8 mouse cellular contexts compared by ENCODE assay signal in genomic region chr17:88629931-88630553, GRCm38 (mm10). TPM values are rescaled to one million over a fixed set of nuclear protein-coding genes. Genes with fewer than 3 reads are reported as not detected.
DNase-seq lines count a peak whose midpoint lies in the region; ATAC-seq lines count a peak whose summit lies in the region.

No protein-coding gene starts in this region.

- peaks cover 5% of the 10 kb centered on the region for H3K4me1 ChIP-seq in forebrain, embryonic 11.5 days (replicated peaks; ENCODE audit: control insufficient read depth, insufficient read depth, low read length)
- peaks cover 2% of the 10 kb centered on the region; the same call in 1 of the 2 replicates for H3K4me1 ChIP-seq in midbrain, embryonic 15.5 days

- H3K4me2 ChIP-seq in forebrain, embryonic 11.5 days (ENCODE audit: low read depth, low read length, severe bottlenecking) = 0 out of 2 replicates have a peak overlapping the region, but pooled peaks have one; percentile 13
- no peak overlapping the region for H3K4me2 ChIP-seq in midbrain, embryonic 15.5 days

- no peak overlapping the region for H3K4me3 ChIP-seq in forebrain, embryonic 11.5 days (ENCODE audit: low read depth, low read length)
- H3K4me3 ChIP-seq in midbrain, embryonic 15.5 days = no peak overlapping the region

- 12% methylated on average over 11 of the region's 11 CpGs for WGBS in forebrain, embryonic 11.5 days
- WGBS in midbrain, embryonic 15.5 days = 15% methylated on average over 11 of the region's 11 CpGs

- no peaks in the 10 kb centered on the region for H3K36me3 ChIP-seq in forebrain, embryonic 11.5 days (ENCODE audit: control insufficient read depth, insufficient read depth, low read length)
- no peaks in the 10 kb centered on the region for H3K36me3 ChIP-seq in midbrain, embryonic 15.5 days (replicated peaks)

- H3K9ac ChIP-seq in forebrain, embryonic 11.5 days (ENCODE audit: low read length) = no peak overlapping the region; the same call in 1 of the 2 replicates
- no peak overlapping the region for H3K9ac ChIP-seq in midbrain, embryonic 15.5 days

- no peaks in the 10 kb centered on the region for H3K27me3 ChIP-seq in forebrain, embryonic 11.5 days (ENCODE audit: control insufficient read depth, insufficient read depth, low read length)
- H3K27me3 ChIP-seq in midbrain, embryonic 15.5 days (replicated peaks) = no peaks in the 10 kb centered on the region

- H3K9me3 ChIP-seq in forebrain, embryonic 11.5 days (ENCODE audit: control insufficient read depth, low read length) = no peaks in the 10 kb centered on the region
- no peaks in the 10 kb centered on the region for H3K9me3 ChIP-seq in midbrain, embryonic 15.5 days

- intact Hi-C loops in heart, postnatal 25 days (cut with DNase I) = no loop called here

- DNase-seq in adrenal gland, adult (ENCODE audit: inconsistent age in 2 of 2, low spot score in 1 of 2) = peak; percentile 45 to 62
- no peak for DNase-seq in adrenal gland, postnatal 4 days (ENCODE audit: low spot score in 2 of 2)
- peak; percentile 66 for DNase-seq in forebrain, embryonic 11.5 days (ENCODE audit: low spot score)
- peak; percentile 41 for DNase-seq in heart, postnatal 25 days (ENCODE audit: low spot score)
- peak; percentile 50 to 68 for DNase-seq in kidney, postnatal 4 days
- DNase-seq in layer of hippocampus, adult 8-10 months (ENCODE audit: low spot score in 2 of 2) = no peak

- peak; percentile 80 for ATAC-seq in forebrain, embryonic 11.5 days (replicated peaks; ENCODE audit: low FRiP score)
- ATAC-seq in midbrain, embryonic 15.5 days (replicated peaks) = peak; percentile 80
- ATAC-seq in monocyte, adult 5-6 weeks (replicated peaks; ENCODE audit: insufficient number of reproducible peaks, low FRiP score, low TSS enrichment, poor library complexity, severe bottlenecking) = no peak

- H3K27ac ChIP-seq in forebrain, embryonic 11.5 days (ENCODE audit: low read depth, low read length) = peak overlapping the region; percentile 58
- H3K27ac ChIP-seq in midbrain, embryonic 15.5 days = peak overlapping the region; percentile 63

RNA-seq across cellular contexts. Expression of gene Ston1, which starts 32.6 kb away (rescaled TPM):
- total RNA-seq in adrenal gland, postnatal 4 days (2021) = 10 to 100 TPM; 41.9 to 44.3 TPM
- polyA plus RNA-seq in forebrain, embryonic 11.5 days (2014; fragmentation: Nextera tagmentation; extraction: Ambion mirVana) = 3.4 and 4.9 TPM in 2 replicates
- total RNA-seq in heart, postnatal 25 days (2021) = 10 to 100 TPM; 18.5 to 23.7 TPM
- 2.1 and 2.2 TPM in 2 replicates for polyA plus RNA-seq in midbrain, embryonic 15.5 days (2015; fragmentation: Nextera tagmentation; extraction: Ambion mirVana)
- total RNA-seq in layer of hippocampus, adult 8-10 months (2022) = 10 to 100 TPM; 11.3 to 16.7 (median 15.4) TPM
- total RNA-seq in monocyte, adult 5-6 weeks (2017) = not detected in 3 replicates

RNA-seq across cellular contexts. Expression of gene Gtf2a1l, which starts 38.4 kb away (rescaled TPM):
- total RNA-seq in adrenal gland, postnatal 4 days (2021) = not detected
- 0.36 TPM in 1 of 2 replicates, not detected in the other for polyA plus RNA-seq in forebrain, embryonic 11.5 days (2014; fragmentation: Nextera tagmentation; extraction: Ambion mirVana)
- not detected for total RNA-seq in heart, postnatal 25 days (2021)
- 0.10 and 0.29 TPM in 2 replicates for polyA plus RNA-seq in midbrain, embryonic 15.5 days (2015; fragmentation: Nextera tagmentation; extraction: Ambion mirVana)
- total RNA-seq in layer of hippocampus, adult 8-10 months (2022) = under 1 TPM in 1 of 4 experiments, not detected in 3; 0.34 TPM
- 2.0 to 2.5 TPM in 2 of 3 replicates, not detected in the other for total RNA-seq in monocyte, adult 5-6 weeks (2017)

Comparison
In these comparisons a context has a peak if more than half of its experiments do, and no peak if none do; other contexts are left out.
1. DNase-seq: peak in adrenal gland, adult (2 of 2), forebrain, embryonic 11.5 days (single experiment), heart, postnatal 25 days (single experiment) and kidney, postnatal 4 days (2 of 2); none in adrenal gland, postnatal 4 days (0 of 2) and layer of hippocampus, adult 8-10 months (0 of 2).
2. RNA of gene Ston1, which starts 32.6 kb away (total RNA-seq): 41.9 to 44.3 TPM in adrenal gland, postnatal 4 days, 18.5 to 23.7 TPM in heart, postnatal 25 days and 11.3 to 16.7 TPM in layer of hippocampus, adult 8-10 months; not detected in monocyte, adult 5-6 weeks; every median in the first group is over 10 times any median in the second.